Mouse (Mus musculus): ENCODE measurements at regions not wholly inside any gene's neighbourhood (a gene's known extent, or its start where the extent isn't known, plus 50 kb on each side); places are given as distances from the start of the nearest gene placed in this dataset.

- TF ChIP-seq GATA1 (IDR thresholded peaks at IDR 0.05; ENCODE audit: borderline replicate concordance, low read length) (no peak), FLI1 (IDR thresholded peaks at IDR 0.05; ENCODE audit: low read length) (no peak)
Observed at GRCm38 (mm10) chr4:131411936-131412335, 426.2 kb downstream of the Ptpru start.

Measured in megakaryocyte, embryonic 14.5 days (primary cell).